Mouse (Mus musculus): ENCODE measurements around the gene Sirpa.

DNA sequence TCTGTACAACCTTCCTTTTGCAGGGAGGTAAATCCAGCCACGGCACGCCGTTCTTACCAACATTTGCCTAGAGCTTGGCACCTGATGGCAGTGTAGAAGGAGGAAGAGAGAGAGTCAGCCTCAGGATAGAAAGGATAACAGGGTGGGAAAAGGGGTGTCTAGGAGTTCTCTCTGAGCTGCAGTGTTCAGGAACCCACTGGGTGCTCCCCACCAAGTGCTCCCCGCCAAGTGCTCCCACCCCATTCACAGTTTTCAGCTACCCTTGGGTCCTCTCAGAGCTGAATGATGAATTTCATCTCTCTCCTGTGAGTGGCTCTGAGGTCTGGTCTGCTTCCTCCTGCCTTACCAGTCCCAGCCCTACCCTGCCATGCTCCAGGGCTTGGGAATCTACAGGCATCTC lies 1.9 kb downstream of the Sirpa start:
- TF ChIP-seq EP300 (IDR thresholded peaks at IDR 0.05) = no peak
- no peak for TF ChIP-seq CTCF (IDR thresholded peaks at IDR 0.05)

Data from lung, postnatal 0 days (tissue).